Mouse (Mus musculus) naive thymus-derived CD4-positive, alpha-beta T cell, adult 2 months (primary cell): ENCODE data around the gene Car2.

ENCODE experiments used
- DNase-seq: peaks from one replicate; pipeline ENCODE4 v3.0.0-alpha.2; 2011; ENCODE audit warnings: low read depth

The Car2 gene

GRCm38 (mm10) chr3:14948067-14948800, 62.2 kb downstream of the Car2 start:
- no peak for DNase-seq

DNA sequence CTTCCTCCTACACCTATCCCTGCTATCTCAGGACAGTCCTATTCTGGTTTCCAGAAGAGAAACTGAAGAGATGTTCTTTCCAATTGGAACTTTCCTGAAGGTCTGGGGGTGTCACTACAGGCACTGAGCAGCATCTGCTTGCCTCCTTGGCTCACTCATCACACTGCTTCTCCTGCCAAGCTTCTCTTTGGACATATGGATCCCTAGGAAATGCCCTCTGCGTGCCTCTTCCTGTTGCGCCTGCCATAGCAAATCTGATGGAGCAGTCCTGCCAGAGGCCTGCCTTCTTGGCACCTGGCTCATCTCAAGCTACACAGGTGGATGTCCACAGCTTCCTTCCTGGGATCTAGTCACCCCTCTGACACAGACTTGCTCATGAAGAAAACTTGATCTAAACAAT, 64.0 kb downstream of the Car2 start:
- DNase-seq, result no peak
